Mouse (Mus musculus): ENCODE results near the gene Nav1. TPM values are rescaled to one million over a fixed set of nuclear protein-coding genes. Genes with fewer than 3 reads are reported as not detected.

Gene Nav1
- polyA plus RNA-seq, 1 experiment from 2014 or later, result 25.6 TPM

- 34% methylated on average over 5 of the region's 5 CpGs for WGBS
- Histone ChIP-seq H3K4me1 (ENCODE audit: control insufficient read depth, insufficient read depth, low read length) (peaks cover 37% of the 10 kb centered on the region), H3K9me3 (ENCODE audit: control insufficient read depth, low read depth, low read length) (no peaks in the 10 kb centered on the region), H3K9ac (replicated peaks; ENCODE audit: low read depth, low read length) (no peak overlapping the region), H3K27me3 (ENCODE audit: control insufficient read depth, insufficient read depth, low read length) (no peaks in the 10 kb centered on the region), H3K36me3 (ENCODE audit: control insufficient read depth, insufficient read depth, low read length) (no peaks in the 10 kb centered on the region; the same call in 1 of the 2 replicates), H3K27ac (ENCODE audit: low read length) (no peak overlapping the region), H3K4me2 (replicated peaks; ENCODE audit: low read depth, low read length) (no peak overlapping the region), H3K4me3 (ENCODE audit: low read depth, low read length) (no peak overlapping the region)
- no peak for ATAC-seq (ENCODE audit: insufficient number of reproducible peaks, insufficient read depth, low FRiP score, low read depth)
Observed at GRCm38 (mm10) chr1:135518661-135519060, 88.4 kb downstream of the Nav1 start.

- Histone ChIP-seq H3K36me3 (ENCODE audit: control insufficient read depth, insufficient read depth, low read length) (no peaks in the 10 kb centered on the region; the same call in 1 of the 2 replicates), H3K4me3 (ENCODE audit: low read depth, low read length) (no peak overlapping the region), H3K9ac (replicated peaks; ENCODE audit: low read depth, low read length) (no peak overlapping the region), H3K4me2 (replicated peaks; ENCODE audit: low read depth, low read length) (no peak overlapping the region), H3K9me3 (ENCODE audit: control insufficient read depth, low read depth, low read length) (no peaks in the 10 kb centered on the region), H3K27me3 (ENCODE audit: control insufficient read depth, insufficient read depth, low read length) (no peaks in the 10 kb centered on the region), H3K4me1 (ENCODE audit: control insufficient read depth, insufficient read depth, low read length) (peaks cover 30% of the 10 kb centered on the region), H3K27ac (ENCODE audit: low read length) (no peak overlapping the region)
- no peak for ATAC-seq (ENCODE audit: insufficient number of reproducible peaks, insufficient read depth, low FRiP score, low read depth)
- WGBS, result 86% methylated on average over 6 of the region's 6 CpGs
Observed at GRCm38 (mm10) chr1:135517469-135517868, 89.6 kb downstream of the Nav1 start.

- no peak overlapping the region for H3K4me3 ChIP-seq (ENCODE audit: low read depth, low read length)
- ATAC-seq (ENCODE audit: insufficient number of reproducible peaks, insufficient read depth, low FRiP score, low read depth), result no peak
- H3K36me3 ChIP-seq (ENCODE audit: control insufficient read depth, insufficient read depth, low read length), result no peaks in the 10 kb centered on the region; the same call in 1 of the 2 replicates
- no peak overlapping the region for H3K4me2 ChIP-seq (replicated peaks; ENCODE audit: low read depth, low read length)
- peaks cover 30% of the 10 kb centered on the region for H3K4me1 ChIP-seq (ENCODE audit: control insufficient read depth, insufficient read depth, low read length)
- WGBS, result 58% methylated on average over 10 of the region's 10 CpGs
- no peaks in the 10 kb centered on the region for H3K9me3 ChIP-seq (ENCODE audit: control insufficient read depth, low read depth, low read length)
- peak overlapping the region; percentile 36; the same call in 1 of the 2 replicates for H3K27ac ChIP-seq (ENCODE audit: low read length)
- no peaks in the 10 kb centered on the region for H3K27me3 ChIP-seq (ENCODE audit: control insufficient read depth, insufficient read depth, low read length)
- H3K9ac ChIP-seq (replicated peaks; ENCODE audit: low read depth, low read length), result no peak overlapping the region
Observed at GRCm38 (mm10) chr1:135516511-135517305, 90.4 kb downstream of the Nav1 start.

- Histone ChIP-seq H3K27me3 (ENCODE audit: control insufficient read depth, insufficient read depth, low read length) (no peaks in the 10 kb centered on the region), H3K9ac (replicated peaks; ENCODE audit: low read depth, low read length) (no peak overlapping the region), H3K4me1 (ENCODE audit: control insufficient read depth, insufficient read depth, low read length) (peaks cover 34% of the 10 kb centered on the region), H3K36me3 (ENCODE audit: control insufficient read depth, insufficient read depth, low read length) (no peaks in the 10 kb centered on the region; the same call in 1 of the 2 replicates), H3K4me2 (replicated peaks; ENCODE audit: low read depth, low read length) (0 out of 2 replicates have a peak overlapping the region, but pooled peaks have one; percentile 4), H3K27ac (ENCODE audit: low read length) (peak overlapping the region; percentile 36), H3K4me3 (ENCODE audit: low read depth, low read length) (no peak overlapping the region), H3K9me3 (ENCODE audit: control insufficient read depth, low read depth, low read length) (no peaks in the 10 kb centered on the region)
- 35% methylated on average over 12 of the region's 12 CpGs for WGBS
- ATAC-seq (ENCODE audit: insufficient number of reproducible peaks, insufficient read depth, low FRiP score, low read depth), result peak; percentile 25; the same call in 1 of the 2 replicates
Observed at GRCm38 (mm10) chr1:135515633-135516238, 91.4 kb downstream of the Nav1 start.

GRCm38 (mm10) chr1:135514913-135515632, 92.0 kb downstream of the Nav1 start:
- Histone ChIP-seq H3K9me3 (ENCODE audit: control insufficient read depth, low read depth, low read length) (no peaks in the 10 kb centered on the region), H3K27me3 (ENCODE audit: control insufficient read depth, insufficient read depth, low read length) (no peaks in the 10 kb centered on the region), H3K4me2 (replicated peaks; ENCODE audit: low read depth, low read length) (0 out of 2 replicates have a peak overlapping the region, but pooled peaks have one; percentile 4), H3K4me1 (ENCODE audit: control insufficient read depth, insufficient read depth, low read length) (peaks cover 37% of the 10 kb centered on the region), H3K9ac (replicated peaks; ENCODE audit: low read depth, low read length) (no peak overlapping the region), H3K27ac (ENCODE audit: low read length) (peak overlapping the region; percentile 36), H3K4me3 (ENCODE audit: low read depth, low read length) (no peak overlapping the region), H3K36me3 (ENCODE audit: control insufficient read depth, insufficient read depth, low read length) (no peaks in the 10 kb centered on the region; the same call in 1 of the 2 replicates)
- WGBS, result 43% methylated on average over 9 of the region's 9 CpGs
- ATAC-seq (ENCODE audit: insufficient number of reproducible peaks, insufficient read depth, low FRiP score, low read depth), result peak; percentile 44; the same call in 1 of the 2 replicates

- 63% methylated on average over 4 of the region's 4 CpGs for WGBS
- Histone ChIP-seq H3K36me3 (ENCODE audit: control insufficient read depth, insufficient read depth, low read length) (no peaks in the 10 kb centered on the region; the same call in 1 of the 2 replicates), H3K4me3 (ENCODE audit: low read depth, low read length) (no peak overlapping the region), H3K4me1 (ENCODE audit: control insufficient read depth, insufficient read depth, low read length) (peaks cover 43% of the 10 kb centered on the region), H3K27me3 (ENCODE audit: control insufficient read depth, insufficient read depth, low read length) (no peaks in the 10 kb centered on the region), H3K9me3 (ENCODE audit: control insufficient read depth, low read depth, low read length) (no peaks in the 10 kb centered on the region), H3K27ac (ENCODE audit: low read length) (0 out of 2 replicates have a peak overlapping the region, but pooled peaks have one; percentile 11), H3K9ac (replicated peaks; ENCODE audit: low read depth, low read length) (no peak overlapping the region), H3K4me2 (replicated peaks; ENCODE audit: low read depth, low read length) (no peak overlapping the region)
- no peak for ATAC-seq (ENCODE audit: insufficient number of reproducible peaks, insufficient read depth, low FRiP score, low read depth)
Observed at GRCm38 (mm10) chr1:135514046-135514445, 93.0 kb downstream of the Nav1 start.

GRCm38 (mm10) chr1:135513464-135513863, 93.6 kb downstream of the Nav1 start:
- Histone ChIP-seq H3K9ac (replicated peaks; ENCODE audit: low read depth, low read length) (no peak overlapping the region), H3K36me3 (ENCODE audit: control insufficient read depth, insufficient read depth, low read length) (no peaks in the 10 kb centered on the region; the same call in 1 of the 2 replicates), H3K27ac (ENCODE audit: low read length) (no peak overlapping the region), H3K9me3 (ENCODE audit: control insufficient read depth, low read depth, low read length) (no peaks in the 10 kb centered on the region), H3K4me2 (replicated peaks; ENCODE audit: low read depth, low read length) (no peak overlapping the region), H3K4me1 (ENCODE audit: control insufficient read depth, insufficient read depth, low read length) (peaks cover 49% of the 10 kb centered on the region), H3K27me3 (ENCODE audit: control insufficient read depth, insufficient read depth, low read length) (no peaks in the 10 kb centered on the region), H3K4me3 (ENCODE audit: low read depth, low read length) (no peak overlapping the region)
- 44% methylated on average over 5 of the region's 5 CpGs for WGBS
- ATAC-seq (ENCODE audit: insufficient number of reproducible peaks, insufficient read depth, low FRiP score, low read depth), result no peak

GRCm38 (mm10) chr1:135510346-135510977, 96.6 kb downstream of the Nav1 start:
- H3K4me3 ChIP-seq (ENCODE audit: low read depth, low read length), result peak overlapping the region; percentile 45
- H3K27ac ChIP-seq (ENCODE audit: low read length), result no peak overlapping the region
- no peaks in the 10 kb centered on the region for H3K36me3 ChIP-seq (ENCODE audit: control insufficient read depth, insufficient read depth, low read length)
- H3K27me3 ChIP-seq (ENCODE audit: control insufficient read depth, insufficient read depth, low read length), result no peaks in the 10 kb centered on the region
- WGBS, result 3% methylated on average over 30 of the region's 30 CpGs
- peak overlapping the region; percentile 75 for H3K4me2 ChIP-seq (replicated peaks; ENCODE audit: low read depth, low read length)
- peak; percentile 80 for ATAC-seq (ENCODE audit: insufficient number of reproducible peaks, insufficient read depth, low FRiP score, low read depth)
- peaks cover 45% of the 10 kb centered on the region for H3K4me1 ChIP-seq (ENCODE audit: control insufficient read depth, insufficient read depth, low read length)
- peak overlapping the region; percentile 38; the same call in 1 of the 2 replicates for H3K9ac ChIP-seq (replicated peaks; ENCODE audit: low read depth, low read length)
- H3K9me3 ChIP-seq (ENCODE audit: control insufficient read depth, low read depth, low read length), result no peaks in the 10 kb centered on the region
